Mouse (Mus musculus) intestine, embryonic 15.5 days (tissue): ENCODE measurements around the gene Hoxd11. TPM values are rescaled to one million over a fixed set of nuclear protein-coding genes. Genes with fewer than 3 reads are reported as not detected.
A peak's percentile ranks its signal among the peaks of the same experiment; 100 is the strongest.

Experiments
- ATAC-seq: fragments of 200-750 bp; cut with Nextera tagmentation; 2 replicates; pipeline ENCODE4 v1.8.0; 2017; ENCODE audit warnings: moderate TSS enrichment, moderate library complexity
- H3K27ac ChIP-seq: fragments of 300-500 bp; sonication (generic); 2 replicates; pipeline ENCODE4 v1.5.1; 2015; ENCODE audit warnings: mild to moderate bottlenecking, inconsistent platforms
- H3K27me3 ChIP-seq: fragments of 300-500 bp; sonication (generic); replicated peaks from 2 replicates; pipeline ENCODE4 v1.6.1; 2015; ENCODE audit warnings: inconsistent platforms
- H3K36me3 ChIP-seq: fragments of 300-500 bp; sonication (generic); 2 replicates; pipeline ENCODE4 v1.6.1; 2015; ENCODE audit warnings: inconsistent platforms
- H3K4me1 ChIP-seq: fragments of 300-500 bp; sonication (generic); replicated peaks from 2 replicates; pipeline ENCODE4 v1.6.1; 2015; ENCODE audit warnings: inconsistent platforms
- H3K4me2 ChIP-seq: fragments of 300-500 bp; sonication (generic); replicated peaks from 2 replicates; pipeline ENCODE4 v1.6.1; 2015; ENCODE audit warnings: mild to moderate bottlenecking, inconsistent platforms
- H3K4me3 ChIP-seq: fragments of 300-500 bp; sonication (generic); replicated peaks from 2 replicates; pipeline ENCODE4 v1.5.1; 2015; ENCODE audit warnings: inconsistent platforms
- H3K9ac ChIP-seq: fragments of 300-500 bp; sonication (generic); 2 replicates; pipeline ENCODE4 v1.6.1; 2015; ENCODE audit warnings: inconsistent platforms
- H3K9me3 ChIP-seq: fragments of 300-500 bp; sonication (generic); 2 replicates; pipeline ENCODE4 v1.6.1; 2016; ENCODE audit warnings: inconsistent platforms
- WGBS: fragments of 180-500 bp; shearing (Covaris S2); methylation state at CpG from one replicate; pipeline ENCODE4 v1.1.7; 2015; 5-methylcytosine and 5-hydroxymethylcytosine counted together
- polyA plus RNA-seq: library from polyadenylated mRNA; unstranded; fragments of >200 nt; fragmentation: Nextera tagmentation; extraction: Ambion mirVana; gene quantifications from 2 replicates; pipeline ENCODE4 v1.2.1, GENCODE M21; 2015

The Hoxd11 gene
- polyA plus RNA-seq, 1 experiment from 2014 or later = 2.3 TPM

GRCm38 (mm10) chr2:74687698-74688555, 8.6 kb downstream of the Hoxd11 start:
- Histone ChIP-seq H3K27me3 (peaks cover 83% of the 10 kb centered on the region), H3K4me3 (peak overlapping the region; percentile 20), H3K9me3 (no peaks in the 10 kb centered on the region), H3K4me2 (no peak overlapping the region; the same call in 1 of the 2 replicates), H3K9ac (no peak overlapping the region), H3K36me3 (no peaks in the 10 kb centered on the region), H3K27ac (no peak overlapping the region), H3K4me1 (peaks cover 11% of the 10 kb centered on the region)
- 1% methylated on average over 31 of the region's 31 CpGs for WGBS
- ATAC-seq = no peak

DNA sequence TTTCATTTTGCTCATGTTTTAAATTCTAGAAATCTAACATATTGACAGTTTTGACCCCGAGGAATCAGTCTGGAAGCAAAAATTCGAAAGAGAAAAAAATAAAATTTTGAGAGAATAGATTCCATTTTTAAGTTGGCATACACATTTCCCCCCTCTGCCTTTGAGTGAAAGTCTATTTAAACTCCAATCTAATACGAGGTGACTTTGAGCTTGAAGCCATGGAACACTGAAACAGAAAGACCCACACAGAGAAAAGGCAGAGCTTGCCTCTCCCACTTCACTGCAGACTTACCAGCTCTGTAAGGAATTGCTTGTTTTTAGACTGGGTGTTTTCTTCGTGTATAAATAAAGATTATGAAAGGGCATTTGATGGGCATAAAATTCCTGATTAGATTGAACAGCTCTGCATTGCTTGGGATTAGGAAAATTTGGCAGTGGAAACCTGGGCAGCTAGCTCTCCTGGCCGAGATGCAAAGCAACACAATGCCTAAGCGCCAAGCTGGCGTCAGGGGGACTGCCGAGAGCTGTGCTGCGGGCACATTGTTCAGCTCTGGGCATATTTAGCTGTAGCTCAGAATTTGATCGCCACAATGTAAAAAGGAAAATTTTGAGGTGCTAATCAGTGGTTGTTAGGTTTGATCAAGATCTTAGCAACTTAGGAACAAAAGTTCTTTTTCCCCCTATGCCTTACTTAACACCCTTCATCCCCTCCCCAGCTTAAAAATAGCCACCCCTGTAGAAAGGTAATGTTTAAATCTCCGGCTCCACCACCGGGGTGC, 9.6 kb downstream of the Hoxd11 start:
- ATAC-seq = no peak
- Histone ChIP-seq H3K27me3 (peaks cover 83% of the 10 kb centered on the region), H3K4me1 (peaks cover 10% of the 10 kb centered on the region; the same call in 1 of the 2 replicates), H3K4me2 (0 out of 2 replicates have a peak overlapping the region, but pooled peaks have one; percentile 9), H3K36me3 (no peaks in the 10 kb centered on the region), H3K9me3 (no peaks in the 10 kb centered on the region), H3K4me3 (no peak overlapping the region), H3K9ac (no peak overlapping the region), H3K27ac (no peak overlapping the region)
- 5% methylated on average over 12 of the region's 12 CpGs for WGBS

GRCm38 (mm10) chr2:74689574-74690337, 10.4 kb downstream of the Hoxd11 start:
- Histone ChIP-seq H3K9me3 (no peaks in the 10 kb centered on the region), H3K27me3 (peaks cover 82% of the 10 kb centered on the region), H3K4me3 (peak overlapping the region; percentile 14; the same call in 1 of the 2 replicates), H3K36me3 (no peaks in the 10 kb centered on the region), H3K9ac (0 out of 2 replicates have a peak overlapping the region, but pooled peaks have one; percentile 30), H3K27ac (no peak overlapping the region), H3K4me2 (peak overlapping the region; percentile 11; the same call in 1 of the 2 replicates), H3K4me1 (peaks cover 10% of the 10 kb centered on the region; the same call in 1 of the 2 replicates)
- ATAC-seq = no peak
- 3% methylated on average over 24 of the region's 24 CpGs for WGBS

GRCm38 (mm10) chr2:74690338-74690716, 11.0 kb downstream of the Hoxd11 start:
- Histone ChIP-seq H3K27me3 (peaks cover 82% of the 10 kb centered on the region), H3K27ac (no peak overlapping the region), H3K9ac (no peak overlapping the region), H3K4me1 (peaks cover 10% of the 10 kb centered on the region; the same call in 1 of the 2 replicates), H3K4me2 (no peak overlapping the region), H3K36me3 (no peaks in the 10 kb centered on the region), H3K9me3 (no peaks in the 10 kb centered on the region), H3K4me3 (no peak overlapping the region; the same call in 1 of the 2 replicates)
- WGBS = 12% methylated on average over 8 of the region's 8 CpGs
- ATAC-seq = no peak

DNA sequence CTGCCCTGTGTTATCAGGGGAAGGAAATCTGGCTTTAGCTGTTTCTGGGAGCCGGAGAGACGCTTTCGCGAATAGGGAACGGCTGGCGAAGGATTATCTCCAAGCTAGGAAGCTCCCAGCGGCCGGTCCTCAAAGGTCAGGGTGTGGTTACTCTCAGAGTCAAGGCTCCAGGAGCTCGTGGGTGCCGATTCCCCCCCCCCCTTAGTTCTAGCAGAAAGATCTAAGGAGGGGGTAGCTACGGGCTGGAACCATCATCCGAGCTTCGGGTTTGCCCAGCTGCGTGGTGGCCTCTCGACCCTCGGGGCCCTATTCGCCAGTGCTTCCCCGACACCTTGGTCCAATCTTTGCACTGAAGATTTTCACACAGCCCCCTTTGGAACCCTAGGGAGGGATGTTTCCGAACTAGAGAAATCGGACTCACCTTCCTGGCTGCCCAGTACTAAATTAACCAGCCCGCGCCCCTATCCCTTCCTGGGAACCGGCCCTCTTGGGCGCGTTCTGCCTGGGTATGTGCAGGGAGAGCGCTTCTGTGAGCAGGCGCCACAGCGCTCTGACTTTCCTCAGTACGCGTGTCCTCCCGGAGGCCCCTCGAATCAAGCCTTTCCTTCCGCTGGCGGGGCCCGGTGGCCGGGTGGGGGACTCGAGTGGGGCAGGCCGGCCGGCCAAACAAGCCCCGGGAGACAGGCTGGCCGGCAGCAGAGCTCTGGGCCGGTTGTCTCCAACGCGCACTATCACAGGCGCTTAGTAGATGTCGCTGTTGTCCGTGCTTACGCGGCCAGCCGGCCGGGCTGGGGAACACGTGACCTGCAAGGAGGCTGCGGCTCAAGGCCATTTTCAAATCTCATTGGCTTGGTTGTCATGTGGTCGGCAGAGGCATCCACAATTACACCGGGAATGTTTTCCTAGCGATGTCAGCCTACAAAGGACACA, 11.9 kb downstream of the Hoxd11 start, which contains the start of gene Hoxd10:
TSS of gene Hoxd10 (plus strand) at position 903 of the 930 bp plus-strand sequence.
- Histone ChIP-seq H3K27me3 (peaks cover 88% of the 10 kb centered on the region), H3K36me3 (no peaks in the 10 kb centered on the region), H3K4me2 (peak within 1 kb of the TSS; percentile 49), H3K9me3 (no peaks in the 10 kb centered on the region), H3K9ac (peak within 1 kb of the TSS; percentile 39; the same call in 1 of the 2 replicates), H3K4me1 (peaks cover 10% of the 10 kb centered on the region; the same call in 1 of the 2 replicates), H3K27ac (0 out of 2 replicates have a peak within 1 kb of the TSS, but pooled peaks have one; percentile 17), H3K4me3 (peak within 1 kb of the TSS; percentile 31)
- peak; percentile 76 for ATAC-seq
- WGBS = 2% methylated on average over 56 of the region's 56 CpGs

GRCm38 (mm10) chr2:74691995-74692807, 12.8 kb downstream of the Hoxd11 start:
- Histone ChIP-seq H3K9ac (peak overlapping the region; percentile 15; the same call in 1 of the 2 replicates), H3K4me1 (peaks cover 10% of the 10 kb centered on the region; the same call in 1 of the 2 replicates), H3K9me3 (no peaks in the 10 kb centered on the region), H3K27me3 (peaks cover 89% of the 10 kb centered on the region), H3K27ac (no peak overlapping the region), H3K4me2 (peak overlapping the region; percentile 49), H3K36me3 (no peaks in the 10 kb centered on the region), H3K4me3 (peak overlapping the region; percentile 31)
- WGBS = 4% methylated on average over 35 of the region's 35 CpGs
- no peak for ATAC-seq

DNA sequence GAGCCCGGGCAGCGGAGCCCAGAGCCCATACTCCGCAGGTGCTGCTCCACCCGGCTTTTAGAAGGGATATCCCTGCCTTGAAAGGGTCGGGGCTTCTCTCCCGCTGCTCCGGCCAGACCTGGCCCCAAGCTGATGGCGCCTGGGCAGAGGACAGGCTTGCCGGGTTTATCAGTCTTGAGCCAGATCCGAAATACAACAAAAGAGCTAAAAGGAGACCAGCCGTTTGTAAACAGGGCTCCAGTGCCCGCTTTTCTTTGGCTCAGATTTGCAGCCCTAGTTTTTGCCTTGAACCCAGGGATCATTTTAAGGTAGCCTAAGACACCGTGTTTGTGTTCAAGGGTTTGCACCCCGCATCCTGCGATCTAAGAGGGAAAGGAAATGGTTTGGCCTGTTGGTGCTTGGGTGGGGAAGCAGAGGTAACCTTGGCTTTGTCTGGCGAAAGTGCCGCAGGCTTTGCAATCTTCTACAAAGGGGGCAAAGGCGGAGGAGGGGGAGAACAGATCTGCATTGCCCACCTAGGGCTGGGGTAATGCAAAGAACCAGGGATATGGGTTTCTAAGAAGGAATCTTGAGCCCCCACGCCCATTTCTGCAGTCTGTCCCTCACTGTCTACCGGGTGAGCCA, 13.6 kb downstream of the Hoxd11 start:
- H3K27ac ChIP-seq = no peak overlapping the region
- no peaks in the 10 kb centered on the region for H3K36me3 ChIP-seq
- H3K4me3 ChIP-seq = peak overlapping the region; percentile 31
- H3K9me3 ChIP-seq = no peaks in the 10 kb centered on the region
- no peak for ATAC-seq
- peak overlapping the region; percentile 15; the same call in 1 of the 2 replicates for H3K9ac ChIP-seq
- H3K27me3 ChIP-seq = peaks cover 89% of the 10 kb centered on the region
- peaks cover 15% of the 10 kb centered on the region for H3K4me1 ChIP-seq
- peak overlapping the region; percentile 45 for H3K4me2 ChIP-seq
- WGBS = 3% methylated on average over 20 of the region's 20 CpGs

DNA sequence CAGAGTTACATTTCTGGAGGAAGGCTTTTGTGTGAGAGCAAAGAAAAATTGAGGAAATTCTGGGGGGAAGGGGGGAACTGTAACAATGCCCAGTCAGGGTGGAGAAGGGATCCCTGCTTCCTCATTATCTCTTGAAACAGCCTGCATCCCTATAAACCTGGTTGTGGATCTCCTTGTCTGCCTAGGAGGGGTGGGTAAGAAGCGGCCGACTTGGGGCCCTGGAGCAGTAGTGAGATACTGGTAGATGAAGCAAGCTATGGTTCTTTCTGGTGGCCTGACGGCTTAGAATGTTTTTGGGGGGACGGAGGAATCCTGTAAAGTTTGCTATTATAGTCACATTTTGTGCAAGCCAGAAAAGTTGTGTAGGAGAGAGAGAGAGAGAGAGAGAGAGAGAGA, 14.1 kb downstream of the Hoxd11 start:
- no peak for ATAC-seq
- Histone ChIP-seq H3K4me3 (peak overlapping the region; percentile 31), H3K4me2 (0 out of 2 replicates have a peak overlapping the region, but pooled peaks have one; percentile 45), H3K9ac (no peak overlapping the region), H3K9me3 (no peaks in the 10 kb centered on the region), H3K4me1 (peaks cover 20% of the 10 kb centered on the region), H3K27me3 (peaks cover 90% of the 10 kb centered on the region), H3K27ac (no peak overlapping the region), H3K36me3 (no peaks in the 10 kb centered on the region)
- 19% methylated on average over 4 of the region's 4 CpGs for WGBS

DNA sequence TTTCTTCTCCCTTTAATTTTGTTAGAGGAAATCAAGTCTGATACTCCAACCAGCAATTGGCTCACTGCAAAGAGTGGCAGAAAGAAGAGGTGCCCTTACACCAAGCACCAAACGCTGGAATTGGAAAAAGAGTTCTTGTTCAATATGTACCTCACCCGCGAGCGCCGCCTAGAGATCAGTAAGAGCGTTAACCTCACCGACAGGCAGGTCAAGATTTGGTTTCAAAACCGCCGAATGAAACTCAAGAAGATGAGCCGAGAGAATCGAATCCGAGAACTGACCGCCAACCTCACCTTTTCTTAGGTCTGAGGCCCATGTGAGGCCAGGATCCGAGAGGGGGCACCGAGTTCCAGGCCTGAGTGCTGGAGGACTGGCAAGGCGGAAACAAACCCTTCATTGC, 14.7 kb downstream of the Hoxd11 start:
- Histone ChIP-seq H3K36me3 (no peaks in the 10 kb centered on the region), H3K27me3 (peaks cover 93% of the 10 kb centered on the region), H3K9ac (no peak overlapping the region), H3K27ac (no peak overlapping the region), H3K4me3 (no peak overlapping the region), H3K9me3 (no peaks in the 10 kb centered on the region), H3K4me2 (no peak overlapping the region), H3K4me1 (peaks cover 23% of the 10 kb centered on the region)
- ATAC-seq = no peak
- 4% methylated on average over 16 of the region's 16 CpGs for WGBS

DNA sequence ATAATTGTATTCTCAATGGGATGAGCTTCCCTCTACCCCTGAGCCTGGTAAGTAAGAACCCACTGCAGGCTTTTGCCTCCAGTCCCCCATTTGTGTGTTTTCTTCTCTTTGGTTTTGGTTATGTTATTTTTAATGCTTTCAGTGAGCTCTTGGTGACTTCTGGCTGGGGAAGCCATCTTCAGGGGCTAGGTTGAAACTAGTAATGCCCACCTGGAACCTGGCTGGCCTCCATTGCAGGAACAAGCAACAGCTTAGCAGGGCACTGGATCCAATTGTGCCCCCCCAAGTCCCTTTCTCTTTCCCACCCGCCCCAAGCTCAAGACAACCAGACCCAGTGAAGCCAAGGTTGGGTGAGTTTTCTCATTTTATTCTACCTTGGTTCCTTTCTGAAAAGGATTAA, 16.0 kb downstream of the Hoxd11 start:
- no peak overlapping the region for H3K4me2 ChIP-seq

More for the DNA sequence above, 16.0 kb downstream of the Hoxd11 start:
- Histone ChIP-seq H3K4me1 (peaks cover 23% of the 10 kb centered on the region), H3K4me3 (no peak overlapping the region), H3K36me3 (no peaks in the 10 kb centered on the region), H3K27me3 (peaks cover 94% of the 10 kb centered on the region), H3K27ac (no peak overlapping the region), H3K9me3 (no peaks in the 10 kb centered on the region), H3K9ac (no peak overlapping the region)
- no peak for ATAC-seq
- WGBS = 4% methylated on average over 1 of the region's 1 CpGs
